Mouse (Mus musculus): ENCODE data around the gene Mettl7a1. TPM values are rescaled to one million over a fixed set of nuclear protein-coding genes. Genes with fewer than 3 reads are reported as not detected.
"Not testable (repeated sequence)": the region's sequence is repeated elsewhere in the genome, so short reads cannot be mapped to it uniquely, and the experiment has no call there.

Mettl7a1 gene
- total RNA-seq, 1 experiment from 2014 or later, result 82.4 TPM

DNA sequence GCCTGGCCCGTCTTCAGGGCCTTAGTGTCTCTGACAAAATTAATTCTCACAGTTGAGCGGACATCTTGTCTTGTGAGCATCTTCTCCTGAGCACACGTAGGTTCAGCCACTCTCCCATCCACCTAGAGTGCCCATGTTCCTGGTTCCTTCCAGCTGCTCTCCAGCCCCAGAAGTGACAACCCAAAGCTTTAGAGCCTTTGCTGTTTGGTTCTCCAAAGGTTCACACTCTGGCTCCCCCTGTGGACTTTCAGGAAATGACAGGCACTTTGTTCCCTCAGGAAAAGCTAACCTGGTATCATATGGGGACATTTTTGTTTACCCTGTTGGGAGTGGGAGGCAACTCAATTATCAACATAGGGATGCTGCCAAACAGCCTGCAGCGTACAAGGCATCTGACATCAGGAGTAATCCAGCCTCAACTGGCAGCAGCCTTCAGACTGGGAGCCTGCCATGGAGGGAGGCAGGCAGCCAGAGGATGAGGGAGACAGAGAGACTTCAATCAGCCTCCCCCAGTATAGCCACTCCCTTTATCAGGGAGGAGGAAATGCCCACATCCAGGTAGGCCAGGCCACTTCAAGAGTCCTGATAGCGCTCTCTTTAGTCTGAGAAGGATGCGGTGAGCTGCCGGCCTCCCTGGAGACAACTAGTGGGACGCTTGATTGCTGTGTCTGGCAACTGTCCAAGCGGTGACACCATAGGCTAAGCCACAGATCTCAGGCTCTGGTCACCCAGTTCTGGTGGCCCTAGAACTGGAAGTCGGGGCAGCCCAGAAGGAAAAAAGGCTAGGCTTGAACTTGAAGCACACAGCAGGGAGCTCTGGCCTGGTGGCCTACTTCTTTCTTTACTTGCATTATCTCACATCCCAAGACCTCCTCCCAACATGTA lies 28.4 kb downstream of the Mettl7a1 start:
- peak; percentile 60; the same call in 1 of the 2 replicates for ATAC-seq (replicated peaks; ENCODE audit: insufficient number of reproducible peaks, low FRiP score, low TSS enrichment, poor library complexity, severe bottlenecking)

DNA sequence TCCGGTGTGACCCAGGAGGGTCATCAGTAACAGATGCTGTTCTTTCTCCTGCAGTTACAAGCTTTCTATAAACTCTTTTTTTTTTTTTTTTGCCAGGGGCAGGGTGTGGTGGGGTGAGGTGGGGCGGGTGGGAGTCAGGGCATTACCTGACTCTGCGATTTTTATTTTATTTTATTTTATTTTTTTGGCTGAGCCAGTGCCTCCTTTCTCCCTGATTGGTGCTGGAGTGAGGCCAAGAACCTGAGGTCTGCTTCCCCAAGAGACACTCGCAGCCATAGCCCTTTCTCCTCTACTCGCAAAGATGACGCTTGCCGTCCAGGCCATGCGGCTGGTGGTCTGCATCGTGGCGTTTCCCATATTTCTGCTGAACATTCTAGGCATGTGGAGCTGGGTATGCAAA lies 30.7 kb downstream of the Mettl7a1 start, which contains the start of gene Mettl7a3:
Gene Mettl7a3 (plus strand): TSS at position 301 of the 400 bp plus-strand sequence.
- ATAC-seq (replicated peaks; ENCODE audit: insufficient number of reproducible peaks, low FRiP score, low TSS enrichment, poor library complexity, severe bottlenecking), result no peak

DNA sequence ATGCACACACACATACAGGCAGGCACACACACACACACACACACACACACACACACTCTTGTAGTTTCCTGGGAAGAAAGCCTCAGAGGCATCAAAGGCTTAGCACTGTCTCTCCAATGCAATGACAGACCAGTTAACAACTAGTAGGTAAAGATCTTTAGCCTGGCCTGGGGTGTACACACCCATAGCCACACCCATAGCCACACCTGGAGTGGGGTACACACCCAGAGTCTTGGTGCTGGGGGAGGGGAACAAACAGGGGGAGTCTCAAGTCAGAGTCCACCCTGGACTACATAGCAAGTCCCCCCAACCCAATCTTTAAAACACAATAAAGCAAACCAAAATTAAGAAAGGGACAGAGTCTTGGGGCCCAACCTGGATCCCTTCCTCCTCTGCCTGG lies 33.4 kb downstream of the Mettl7a1 start:
- not testable (repeated sequence) for ATAC-seq (replicated peaks; ENCODE audit: insufficient number of reproducible peaks, low FRiP score, low TSS enrichment, poor library complexity, severe bottlenecking)

DNA sequence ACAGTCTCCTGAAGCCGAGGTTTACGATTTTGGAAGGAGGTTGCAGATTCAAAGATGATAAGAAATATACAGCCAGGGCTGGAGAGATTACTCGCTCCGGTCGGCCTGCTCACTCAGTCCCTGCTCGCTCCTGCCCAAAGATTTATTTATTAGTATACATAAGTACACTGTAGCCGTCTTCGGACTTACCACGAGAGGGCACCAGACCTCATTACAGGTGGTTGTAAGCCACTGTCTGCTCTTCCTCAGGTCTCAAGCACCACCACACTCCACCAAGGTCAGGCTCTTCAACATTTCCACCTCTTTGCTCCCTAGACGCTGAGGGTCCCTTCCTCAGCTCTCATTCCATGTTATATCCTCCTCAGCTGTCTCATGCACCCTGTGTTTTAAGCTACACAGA lies 33.9 kb downstream of the Mettl7a1 start:
- ATAC-seq (replicated peaks; ENCODE audit: insufficient number of reproducible peaks, low FRiP score, low TSS enrichment, poor library complexity, severe bottlenecking), result peak; percentile 62; the same call in 1 of the 2 replicates

DNA sequence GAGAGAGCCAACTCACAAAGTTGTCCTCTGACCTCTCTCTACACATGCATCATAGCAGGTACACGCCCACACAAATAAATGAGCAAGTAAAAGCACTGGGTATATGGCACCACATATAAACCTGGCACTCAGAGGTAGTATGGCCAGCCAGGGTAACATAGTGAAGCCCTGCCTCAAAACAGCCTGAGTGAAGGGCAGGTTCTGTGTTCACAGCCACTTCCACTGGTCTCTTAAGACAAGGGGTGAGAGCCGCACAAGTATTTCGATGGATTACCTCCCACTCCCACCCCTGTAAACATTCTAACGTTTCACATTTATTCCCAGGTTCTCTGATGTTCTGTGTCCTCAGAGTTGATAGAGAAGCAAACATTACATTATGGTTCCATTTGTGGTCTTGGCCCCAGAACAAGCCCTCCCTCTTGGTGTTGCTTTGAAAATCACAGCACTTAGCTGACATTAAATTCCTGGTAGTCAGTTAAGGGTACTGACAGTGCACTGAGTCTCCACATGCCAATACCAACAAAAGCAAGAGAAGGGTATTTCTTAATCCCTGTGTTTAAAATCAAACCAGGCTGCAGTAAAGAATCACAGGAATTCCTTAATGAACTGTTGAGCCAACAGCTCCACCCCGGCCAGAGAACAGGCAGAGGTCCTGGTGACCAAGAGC lies 37.5 kb downstream of the Mettl7a1 start:
- ATAC-seq (replicated peaks; ENCODE audit: insufficient number of reproducible peaks, low FRiP score, low TSS enrichment, poor library complexity, severe bottlenecking), result not testable (repeated sequence)

DNA sequence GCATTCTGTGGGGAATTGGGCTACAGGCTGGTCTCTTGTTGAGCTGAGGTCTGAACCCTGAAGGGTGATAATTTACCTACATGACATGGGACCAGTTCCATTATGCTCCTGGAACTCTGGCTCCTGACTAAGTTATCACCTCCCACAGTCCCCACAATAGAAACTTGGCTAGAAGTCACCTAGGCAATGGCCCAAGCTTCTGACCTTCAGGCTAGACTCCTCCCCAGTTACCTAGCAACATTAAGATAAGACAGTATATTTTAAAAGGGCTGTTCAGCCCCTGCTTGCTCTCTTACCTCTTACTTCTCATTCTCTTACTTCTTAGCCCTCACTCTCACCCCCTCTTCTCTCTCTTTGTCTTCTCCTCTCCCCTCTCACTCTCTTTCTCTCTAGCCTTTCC lies 41.5 kb downstream of the Mettl7a1 start:
- no peak for ATAC-seq (replicated peaks; ENCODE audit: insufficient number of reproducible peaks, low FRiP score, low TSS enrichment, poor library complexity, severe bottlenecking)

DNA sequence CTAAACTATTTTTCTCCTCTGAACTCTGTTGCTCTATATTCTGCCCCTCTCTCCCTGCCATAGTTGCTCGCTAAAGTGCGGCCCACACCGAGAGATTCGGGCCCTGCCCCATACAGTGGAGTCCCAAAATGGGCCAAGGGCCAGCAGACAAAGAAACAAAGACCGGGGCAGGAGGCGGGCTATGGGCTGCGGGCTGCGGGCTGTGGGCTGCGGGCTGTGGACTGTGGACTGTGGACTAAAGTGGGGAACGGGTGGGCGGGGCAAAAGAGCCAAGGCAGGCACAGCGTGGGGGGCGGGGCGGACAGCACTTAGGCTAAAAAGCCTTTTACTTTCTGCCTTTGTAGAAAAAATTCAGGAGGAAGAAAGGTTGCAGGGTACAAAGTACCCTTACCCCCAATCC lies 42.8 kb downstream of the Mettl7a1 start:
- ATAC-seq (replicated peaks; ENCODE audit: insufficient number of reproducible peaks, low FRiP score, low TSS enrichment, poor library complexity, severe bottlenecking), result no peak

DNA sequence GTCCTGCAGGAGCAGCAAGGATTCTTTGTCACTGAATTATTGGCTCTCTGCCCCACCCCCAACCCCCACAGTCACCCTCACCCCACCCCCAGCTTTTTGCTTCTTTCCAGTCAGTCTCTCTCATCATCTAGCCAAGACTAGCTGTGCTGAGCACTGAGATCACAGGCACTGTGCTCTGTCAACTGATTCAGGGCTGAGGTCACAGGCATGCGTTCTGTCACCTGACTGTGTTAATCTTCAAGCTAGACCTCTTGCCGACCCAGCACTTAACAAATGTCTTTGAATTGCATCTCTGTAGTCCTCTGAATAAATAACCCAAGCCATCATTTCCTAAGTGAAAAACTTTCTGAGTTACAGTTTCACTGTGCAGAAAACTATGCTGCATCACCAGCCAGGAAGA lies 45.6 kb downstream of the Mettl7a1 start:
- no peak for ATAC-seq (replicated peaks; ENCODE audit: insufficient number of reproducible peaks, low FRiP score, low TSS enrichment, poor library complexity, severe bottlenecking)

DNA sequence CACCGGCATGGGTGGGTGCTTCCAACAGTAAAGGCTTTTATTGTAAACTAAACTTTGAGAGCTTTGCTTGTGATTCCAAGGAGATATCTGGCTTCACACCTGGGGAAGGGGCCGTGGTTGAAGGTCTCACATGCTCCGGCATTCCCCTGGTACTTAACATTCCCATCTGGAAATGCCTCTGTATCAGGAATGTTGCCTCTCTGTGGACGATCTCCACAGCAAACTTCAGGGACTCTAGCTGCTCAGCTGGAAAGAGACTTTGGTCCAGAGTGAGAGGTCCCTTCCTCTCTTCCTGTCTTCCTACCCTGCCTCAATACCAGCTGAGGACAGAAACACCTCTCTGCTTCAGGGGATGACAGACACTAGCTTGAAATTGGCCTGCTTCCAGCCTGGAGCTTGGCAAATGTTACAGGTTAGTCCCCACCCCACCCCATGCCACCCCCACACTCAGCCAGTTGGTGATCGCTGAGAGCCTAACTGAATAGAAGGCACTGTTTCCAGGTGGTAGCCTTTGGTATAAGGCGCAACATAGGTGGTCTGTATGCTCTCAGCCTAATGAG lies 47.6 kb downstream of the Mettl7a1 start:
- no peak for ATAC-seq (replicated peaks; ENCODE audit: insufficient number of reproducible peaks, low FRiP score, low TSS enrichment, poor library complexity, severe bottlenecking)

DNA sequence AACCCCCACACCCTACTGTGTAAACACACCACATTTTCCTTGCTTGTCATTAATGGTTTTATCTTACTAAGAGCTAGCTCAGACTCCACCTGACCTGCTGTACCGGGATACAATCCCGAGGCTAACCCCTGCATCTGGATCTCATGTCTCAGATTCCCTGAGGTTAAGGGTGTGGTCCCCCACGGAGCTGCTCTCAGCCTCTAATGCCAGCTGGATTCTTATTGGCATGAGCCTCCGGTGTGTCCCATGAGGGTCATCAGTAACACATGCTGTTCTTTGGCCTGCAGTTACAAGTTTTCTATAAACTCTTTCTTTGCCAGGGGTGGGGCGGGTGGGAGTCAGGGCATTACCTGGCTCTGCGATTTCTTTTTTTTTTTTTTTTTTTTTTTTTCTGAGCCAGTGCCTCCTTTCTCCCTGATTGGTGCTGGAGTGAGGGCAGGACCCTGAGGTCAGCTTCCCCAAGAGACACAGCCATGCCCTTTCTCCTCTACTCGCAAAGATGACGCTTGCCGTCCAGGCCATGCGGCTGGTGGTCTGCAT lies 48.8 kb downstream of the Mettl7a1 start, which contains the start of the genes Methig1 and Mettl7a2:
Gene Methig1 (plus strand): TSS at position 439 of the 540 bp plus-strand sequence.
Gene Mettl7a2 (plus strand): TSS at position 490 of the 540 bp plus-strand sequence.
- ATAC-seq (replicated peaks; ENCODE audit: insufficient number of reproducible peaks, low FRiP score, low TSS enrichment, poor library complexity, severe bottlenecking), result no peak

DNA sequence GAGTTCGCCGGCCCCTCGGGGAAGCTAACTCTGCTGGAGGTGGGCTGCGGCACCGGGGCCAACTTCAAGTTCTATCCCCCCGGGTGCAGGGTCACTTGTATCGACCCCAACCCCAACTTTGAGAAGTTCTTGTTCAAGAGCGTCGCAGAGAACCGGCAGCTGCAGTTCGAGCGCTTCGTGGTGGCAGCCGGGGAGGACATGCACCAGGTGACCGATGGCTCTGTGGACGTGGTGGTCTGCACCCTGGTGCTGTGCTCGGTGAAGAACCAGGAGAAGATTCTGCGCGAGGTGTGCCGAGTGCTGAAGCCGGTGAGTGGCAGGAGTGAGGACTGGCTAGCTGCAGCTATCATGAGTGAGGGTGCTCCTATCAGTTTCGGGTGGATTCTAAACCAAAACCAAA lies 49.5 kb downstream of the Mettl7a1 start:
- ATAC-seq (replicated peaks; ENCODE audit: insufficient number of reproducible peaks, low FRiP score, low TSS enrichment, poor library complexity, severe bottlenecking), result not testable (repeated sequence)

DNA sequence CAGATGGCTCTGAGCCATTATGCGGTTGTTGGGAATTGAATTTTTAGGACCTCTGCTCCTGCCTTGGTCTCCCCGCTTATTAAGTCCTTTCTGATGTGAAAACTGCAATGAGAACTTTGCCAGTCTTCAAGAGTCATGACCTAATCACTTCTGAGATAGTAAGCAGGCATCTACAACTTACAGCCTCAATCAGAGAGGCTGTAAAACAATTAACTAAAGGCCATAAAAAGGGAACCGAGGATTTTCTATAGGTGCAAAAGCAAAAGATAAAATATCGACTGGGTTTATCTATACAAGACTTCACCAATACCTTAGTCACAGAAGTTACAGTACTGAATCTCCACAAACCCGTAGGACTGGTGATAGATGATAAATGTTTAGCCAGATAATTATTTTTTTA lies 51.9 kb downstream of the Mettl7a1 start:
- no peak for ATAC-seq (replicated peaks; ENCODE audit: insufficient number of reproducible peaks, low FRiP score, low TSS enrichment, poor library complexity, severe bottlenecking)

DNA sequence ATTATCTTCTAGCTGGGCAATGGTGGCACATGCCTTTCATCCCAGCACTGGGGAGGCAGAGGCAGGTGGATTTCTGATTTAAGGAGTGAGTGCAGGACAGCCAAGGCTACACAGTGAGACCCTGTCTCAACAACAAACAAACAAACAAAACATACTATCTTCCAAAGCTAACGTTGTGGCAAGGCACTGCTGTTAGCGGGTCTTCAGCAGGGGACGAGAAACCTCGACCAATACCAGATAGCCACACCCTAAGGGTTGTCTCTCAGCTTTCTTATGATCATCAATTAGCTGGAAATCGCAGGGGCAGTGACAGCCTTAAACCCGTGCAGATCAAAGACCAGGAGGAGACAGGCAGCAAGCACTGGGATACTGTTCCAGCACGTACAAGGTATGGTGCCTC lies 60.3 kb downstream of the Mettl7a1 start, which contains the start of gene Higd1c:
Gene Higd1c (plus strand): TSS at position 301 of the 400 bp plus-strand sequence.
- no peak for ATAC-seq (replicated peaks; ENCODE audit: insufficient number of reproducible peaks, low FRiP score, low TSS enrichment, poor library complexity, severe bottlenecking)

DNA sequence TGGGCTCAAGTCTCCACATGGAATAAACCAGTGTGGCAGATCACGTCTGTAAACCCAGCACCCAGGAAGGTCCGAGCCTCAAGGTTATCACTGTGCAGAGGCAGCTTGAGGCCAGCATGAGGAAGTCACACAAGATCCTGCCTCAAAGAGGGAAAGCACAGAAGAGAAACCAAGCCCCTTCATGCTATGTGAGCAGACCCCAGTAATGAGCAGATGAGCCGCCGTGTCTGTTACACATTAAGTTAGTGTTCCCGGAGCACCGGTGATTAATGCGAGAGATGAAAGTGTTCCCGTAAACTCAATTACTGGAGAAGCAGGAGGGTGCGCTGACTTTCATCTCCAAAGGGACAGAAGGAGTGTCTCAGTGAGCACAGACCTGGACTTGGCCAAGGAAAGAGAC lies 62.0 kb downstream of the Mettl7a1 start:
- not testable (repeated sequence) for ATAC-seq (replicated peaks; ENCODE audit: insufficient number of reproducible peaks, low FRiP score, low TSS enrichment, poor library complexity, severe bottlenecking)

DNA sequence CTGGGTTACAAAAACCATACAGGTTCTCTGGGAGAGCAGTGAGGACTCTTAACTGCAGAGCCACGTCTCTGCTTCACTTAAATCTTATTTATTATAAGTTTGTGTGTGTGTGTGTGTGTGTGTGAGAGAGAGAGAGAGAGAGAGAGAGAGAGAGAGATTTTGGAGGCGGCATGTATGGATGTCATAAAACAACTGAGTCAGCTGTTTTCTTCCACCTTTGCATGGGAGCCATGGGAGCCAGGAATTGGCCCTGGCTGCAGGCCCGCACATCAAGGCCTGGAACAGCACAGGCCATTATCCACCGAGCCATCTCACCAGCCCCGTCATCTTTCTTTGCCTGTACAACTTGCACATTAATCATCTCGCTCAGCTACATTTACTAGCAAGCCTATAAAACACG lies 63.2 kb downstream of the Mettl7a1 start:
- ATAC-seq (replicated peaks; ENCODE audit: insufficient number of reproducible peaks, low FRiP score, low TSS enrichment, poor library complexity, severe bottlenecking), result no peak

DNA sequence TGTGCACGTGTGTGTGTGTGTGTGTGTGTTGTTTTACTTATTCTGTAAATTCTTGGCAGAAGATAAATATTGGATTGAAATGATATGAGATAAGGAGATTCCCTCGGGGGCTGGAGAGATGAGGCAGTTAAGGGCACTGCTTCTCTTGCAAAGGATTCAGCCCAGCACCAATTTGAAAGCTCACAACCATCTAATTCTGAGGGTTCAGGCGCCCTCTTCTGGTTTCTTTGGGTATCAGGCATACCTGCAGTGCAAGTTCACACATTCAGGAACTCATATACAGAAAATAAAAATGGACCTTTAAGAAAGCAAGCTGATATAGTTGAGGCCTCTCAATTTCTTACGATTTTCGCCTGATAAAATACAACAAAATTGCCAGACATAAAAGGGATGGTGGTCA lies 71.1 kb downstream of the Mettl7a1 start:
- no peak for ATAC-seq (replicated peaks; ENCODE audit: insufficient number of reproducible peaks, low FRiP score, low TSS enrichment, poor library complexity, severe bottlenecking)

DNA sequence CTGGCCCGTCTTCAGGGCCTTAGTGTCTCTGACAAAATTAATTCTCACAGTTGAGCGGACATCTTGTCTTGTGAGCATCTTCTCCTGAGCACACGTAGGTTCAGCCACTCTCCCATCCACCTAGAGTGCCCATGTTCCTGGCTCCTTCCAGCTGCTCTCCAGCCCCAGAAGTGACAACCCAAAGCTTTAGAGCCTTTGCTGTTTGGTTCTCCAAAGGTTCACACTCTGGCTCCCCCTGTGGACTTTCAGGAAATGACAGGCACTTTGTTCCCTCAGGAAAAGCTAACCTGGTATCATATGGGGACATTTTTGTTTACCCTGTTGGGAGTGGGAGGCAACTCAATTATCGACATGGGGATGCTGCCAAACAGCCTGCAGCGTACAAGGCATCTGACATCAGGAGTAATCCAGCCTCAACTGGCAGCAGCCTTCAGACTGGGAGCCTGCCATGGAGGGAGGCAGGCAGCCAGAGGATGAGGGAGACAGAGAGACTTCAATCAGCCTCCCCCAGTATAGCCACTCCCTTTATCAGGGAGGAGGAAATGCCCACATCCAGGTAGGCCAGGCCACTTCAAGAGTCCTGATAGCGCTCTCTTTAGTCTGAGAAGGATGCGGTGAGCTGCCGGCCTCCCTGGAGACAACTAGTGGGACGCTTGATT lies 74.0 kb downstream of the Mettl7a1 start:
- not testable (repeated sequence) for ATAC-seq (replicated peaks; ENCODE audit: insufficient number of reproducible peaks, low FRiP score, low TSS enrichment, poor library complexity, severe bottlenecking)

All from monocyte, adult 5-6 weeks (primary cell).